Mouse (Mus musculus): ENCODE measurements around the gene Hsf2bp.

DNA sequence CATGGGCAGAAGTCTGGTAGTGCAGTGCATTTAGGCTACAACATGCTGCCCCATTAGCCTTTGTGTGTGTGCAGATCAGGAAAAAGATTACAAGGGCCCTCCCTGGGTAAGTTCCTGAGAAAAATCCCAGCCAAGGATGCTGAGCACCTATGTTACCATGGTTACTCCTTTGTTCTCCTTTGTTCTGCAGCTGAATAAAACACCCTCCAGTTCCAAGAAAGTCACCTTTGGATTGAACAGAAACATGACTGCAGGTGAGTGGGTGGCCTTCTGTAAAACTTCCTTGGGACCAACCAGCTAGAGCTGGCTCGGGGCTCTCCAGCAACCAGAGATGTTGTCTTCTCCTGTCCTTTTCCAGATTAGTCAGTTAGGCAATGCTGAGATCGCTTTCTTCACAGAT lies 22.9 kb upstream of the Hsf2bp start:
- TF ChIP-seq CTCF (IDR thresholded peaks at IDR 0.05; ENCODE audit: low read depth) (no peak), EP300 (IDR thresholded peaks at IDR 0.05; ENCODE audit: low read depth) (no peak)
